Mouse (Mus musculus): Measurements from ENCODE around the gene Rtkn.

DNA sequence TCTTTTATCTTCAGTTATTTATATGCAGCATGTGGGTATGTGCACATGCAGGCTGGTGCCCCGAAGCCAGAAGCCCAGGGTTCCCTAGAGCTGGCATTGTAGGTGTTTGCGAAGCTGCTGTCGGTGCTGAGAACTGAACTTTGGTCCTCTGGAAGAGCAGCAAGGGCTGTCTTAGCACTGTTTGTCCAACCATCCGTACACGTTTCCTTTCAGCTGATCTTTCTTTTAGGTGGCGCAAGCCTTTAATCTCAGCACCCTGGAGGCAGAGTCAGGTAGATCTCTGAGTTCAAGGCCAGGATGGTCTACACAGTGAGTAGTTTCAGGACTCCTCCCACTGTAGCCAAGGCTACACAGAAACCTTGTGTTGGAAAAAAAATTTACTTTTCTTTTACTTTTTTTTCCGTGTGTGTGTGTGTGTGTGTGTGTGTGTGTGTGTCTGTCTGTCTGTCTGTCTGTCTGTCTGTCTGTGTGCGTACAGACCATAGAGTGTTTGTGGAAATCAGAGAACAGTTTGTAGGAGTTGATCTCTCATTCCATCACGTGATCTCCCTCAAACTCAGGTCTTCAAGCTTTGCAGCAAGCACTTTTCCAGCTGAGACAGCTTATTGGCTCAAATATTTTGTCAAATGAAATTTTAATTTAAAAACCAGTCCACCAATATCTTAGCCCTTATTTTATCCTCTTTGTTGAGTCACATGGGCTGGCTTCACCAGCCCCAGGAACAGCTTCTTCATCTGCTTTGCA lies 2.9 kb upstream of the Rtkn start:
- TF ChIP-seq CTCF (IDR thresholded peaks at IDR 0.05) (no peak), POLR2A (IDR thresholded peaks at IDR 0.05; ENCODE audit: insufficient read depth, low read depth, low read length) (no peak), EP300 (IDR thresholded peaks at IDR 0.05; ENCODE audit: insufficient read depth, low read depth, low read length) (no peak)
